Mouse (Mus musculus): ENCODE measurements around the gene Hoxb3. TPM values are rescaled to one million over a fixed set of nuclear protein-coding genes. Genes with fewer than 3 reads are reported as not detected.

Gene Hoxb3
- not detected for total RNA-seq (2021)
- long read RNA-seq, experiment 1 = 0 reads
- long read RNA-seq, experiment 2 = 0 reads

DNA sequence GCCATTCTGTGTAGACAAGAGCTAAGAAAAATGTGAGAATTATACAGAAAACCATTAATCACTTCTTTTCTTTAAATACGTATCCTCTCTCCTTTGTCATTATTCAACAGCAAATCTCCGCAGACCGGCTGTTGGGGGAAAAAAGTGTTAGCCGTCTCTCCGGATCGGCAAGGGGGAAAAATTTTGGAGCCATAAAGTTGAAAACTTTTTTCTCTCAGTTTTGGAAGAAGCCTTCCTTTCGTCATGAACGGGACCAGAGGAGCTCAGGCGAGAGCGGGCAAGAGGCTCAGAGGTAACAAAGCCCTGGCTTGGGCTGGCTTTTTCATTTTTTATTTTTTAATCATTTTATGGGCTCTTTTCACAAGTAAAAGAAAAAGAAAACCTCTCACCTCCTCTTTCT is at the start of gene Hoxb3:
Hoxb3 (plus strand) TSS at position 173 of the 400 bp plus-strand sequence.
- DNase-seq (ENCODE audit: low spot score in 2 of 2) = no peak

DNA sequence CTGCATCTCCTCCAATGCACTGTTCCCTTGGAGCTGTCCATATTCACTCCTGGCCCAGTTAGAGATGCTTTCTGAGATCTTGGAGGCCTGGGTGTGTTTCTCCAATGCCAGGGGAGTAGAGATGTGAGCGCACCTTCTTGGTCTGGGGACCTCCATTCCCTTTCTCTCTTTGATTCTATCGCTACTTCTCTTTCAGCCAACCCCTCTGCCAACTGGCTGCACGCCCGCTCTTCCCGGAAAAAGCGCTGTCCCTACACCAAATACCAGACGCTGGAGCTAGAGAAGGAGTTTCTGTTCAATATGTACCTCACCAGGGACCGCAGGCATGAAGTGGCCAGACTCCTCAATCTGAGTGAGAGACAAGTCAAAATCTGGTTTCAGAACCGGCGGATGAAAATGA is 48.7 kb upstream of the Hoxb3 start:
- DNase-seq (ENCODE audit: low spot score in 2 of 2) = no peak

DNA sequence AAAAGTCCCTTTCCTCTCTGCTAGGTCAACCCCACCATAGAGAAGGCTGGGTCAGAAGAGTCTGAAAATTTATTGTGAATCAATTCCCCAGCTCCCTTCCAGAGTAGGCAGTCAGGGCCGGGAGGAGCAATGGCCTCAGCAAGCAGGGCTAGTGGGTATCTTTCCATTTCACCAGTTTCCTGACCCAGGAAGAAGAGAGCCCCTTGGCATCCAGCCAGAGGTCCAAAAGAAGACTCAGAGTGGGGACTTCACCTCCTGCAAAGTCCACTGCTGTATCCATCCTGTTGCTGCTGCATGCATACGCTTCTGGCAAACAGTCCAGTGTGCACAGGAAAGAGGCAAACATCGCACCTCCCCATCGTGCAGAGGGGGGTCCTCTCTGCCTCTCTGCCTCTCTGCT is 47.2 kb upstream of the Hoxb3 start:
- DNase-seq (ENCODE audit: low spot score in 2 of 2) = no peak

DNA sequence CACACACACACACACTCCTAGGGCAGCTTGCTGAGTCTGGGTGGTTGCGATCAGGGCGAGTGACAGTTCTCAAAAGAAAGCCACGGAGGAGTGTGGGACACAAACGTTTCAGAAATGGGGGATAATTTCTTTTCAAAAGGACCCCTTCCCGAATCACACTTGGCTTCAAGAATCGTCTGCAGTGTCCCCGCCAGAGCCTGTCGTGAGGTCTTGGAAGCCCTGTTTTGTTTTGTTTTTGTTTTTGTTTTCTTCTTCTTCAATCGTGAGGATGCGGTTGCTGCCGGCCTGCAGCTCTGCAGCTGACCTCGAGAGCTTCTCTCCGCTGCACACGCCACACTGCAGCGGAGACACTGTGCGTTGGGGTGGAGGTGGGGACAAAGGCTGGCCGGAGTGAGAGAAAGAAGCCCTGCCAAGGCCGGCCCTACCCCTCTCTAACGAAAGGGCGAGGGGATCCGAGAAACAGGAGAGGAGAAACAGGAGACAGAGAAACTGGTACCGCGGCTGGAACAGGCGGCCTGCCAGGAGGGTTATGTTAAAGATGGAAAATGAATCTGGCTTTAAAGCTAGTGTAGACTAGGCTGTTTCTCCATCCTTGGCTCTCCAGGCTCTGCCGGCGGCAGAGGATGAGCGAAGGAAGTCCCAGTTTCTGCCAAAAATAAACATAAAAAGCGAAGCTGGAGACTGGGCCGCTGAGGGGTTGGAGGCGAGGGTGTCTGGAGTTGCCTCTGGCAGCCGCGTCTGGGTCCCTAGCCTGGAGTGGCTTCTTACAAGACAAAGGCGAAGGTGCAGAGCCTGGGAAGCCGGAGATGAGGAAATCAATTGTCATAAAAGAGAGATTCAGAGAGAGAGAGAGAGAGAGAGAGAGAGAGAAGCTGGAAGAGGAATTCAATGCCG is 45.7 kb upstream of the Hoxb3 start:
- DNase-seq (ENCODE audit: low spot score in 2 of 2) = no peak

DNA sequence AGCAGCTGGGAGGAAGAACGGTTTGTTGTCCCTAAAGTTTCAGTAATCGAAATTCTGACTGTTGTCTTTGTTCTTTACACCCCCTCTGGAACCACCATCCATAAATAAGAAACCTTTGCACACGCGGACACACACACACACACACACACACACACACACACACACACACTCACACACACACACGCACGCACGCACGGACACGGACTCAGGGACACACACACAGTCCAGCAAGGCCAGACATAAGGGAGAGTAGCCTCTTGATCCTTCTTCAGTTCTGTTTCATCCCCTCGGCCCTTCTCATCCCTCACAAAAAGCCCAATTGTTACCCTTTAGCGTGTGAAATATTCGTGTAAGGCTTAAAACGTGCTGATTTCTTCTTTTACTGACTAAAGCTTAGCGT is 44.8 kb upstream of the Hoxb3 start:
- no peak for DNase-seq (ENCODE audit: low spot score in 2 of 2)

DNA sequence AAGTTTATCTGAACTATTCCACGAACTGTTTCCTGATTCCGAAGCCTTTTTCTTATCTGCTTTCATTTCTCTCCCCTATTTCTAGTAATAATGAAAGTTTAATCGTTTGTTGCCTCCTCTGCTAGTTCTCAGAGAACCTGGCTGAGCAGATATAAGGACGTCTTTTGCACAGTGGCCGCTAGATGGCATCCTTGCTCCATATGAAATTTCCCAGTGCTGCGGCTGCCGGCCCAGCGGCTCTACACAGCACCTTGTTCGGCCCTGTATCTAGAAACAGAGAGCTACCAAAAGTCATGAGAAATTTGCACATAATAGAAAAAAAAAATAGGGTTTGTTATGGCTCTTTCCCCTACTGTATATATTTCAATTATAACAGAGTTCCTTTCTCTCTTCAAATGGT is 44.4 kb upstream of the Hoxb3 start:
- peak; percentile 74 to 88 for DNase-seq (ENCODE audit: low spot score in 2 of 2)

DNA sequence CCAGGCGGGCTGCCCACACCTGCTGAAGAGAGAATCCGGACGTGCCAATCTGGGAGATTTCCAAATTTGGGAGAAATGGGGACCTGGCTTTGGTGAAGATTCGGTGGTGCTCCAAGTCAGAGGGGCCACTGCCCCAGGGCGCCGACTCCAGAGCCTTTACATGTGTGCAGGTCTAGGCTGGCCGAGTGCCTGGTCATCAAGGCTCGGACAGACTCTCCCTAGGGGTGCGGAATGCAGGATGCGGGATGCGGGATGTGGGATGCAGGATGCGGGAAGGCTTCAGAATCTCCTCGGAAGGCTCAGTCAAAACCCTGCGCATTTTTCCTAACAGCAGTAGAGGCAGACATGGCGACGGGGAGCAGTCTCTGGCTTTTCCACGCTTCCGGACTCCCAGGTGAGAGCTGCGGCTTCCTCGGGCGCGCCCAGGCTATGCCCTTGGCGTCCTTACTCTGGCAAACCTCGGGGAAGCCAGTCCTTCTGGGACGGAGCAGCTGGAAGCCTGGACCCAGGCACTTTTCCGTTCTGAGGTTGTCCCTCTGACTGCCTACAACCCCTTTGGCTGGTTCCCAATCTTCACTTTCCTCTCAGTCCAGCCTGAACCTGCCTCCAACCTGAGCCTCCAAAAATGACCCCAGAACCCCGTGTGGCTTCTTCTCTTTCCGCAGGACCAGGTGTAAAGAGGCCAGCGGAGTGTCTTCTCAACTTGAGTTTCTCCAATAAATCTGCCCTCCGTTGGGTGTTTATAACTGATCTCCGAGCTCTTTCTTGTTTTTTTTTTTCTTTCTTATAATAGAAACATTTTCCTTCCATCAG is 43.5 kb upstream of the Hoxb3 start:
- DNase-seq (ENCODE audit: low spot score in 2 of 2) = no peak

DNA sequence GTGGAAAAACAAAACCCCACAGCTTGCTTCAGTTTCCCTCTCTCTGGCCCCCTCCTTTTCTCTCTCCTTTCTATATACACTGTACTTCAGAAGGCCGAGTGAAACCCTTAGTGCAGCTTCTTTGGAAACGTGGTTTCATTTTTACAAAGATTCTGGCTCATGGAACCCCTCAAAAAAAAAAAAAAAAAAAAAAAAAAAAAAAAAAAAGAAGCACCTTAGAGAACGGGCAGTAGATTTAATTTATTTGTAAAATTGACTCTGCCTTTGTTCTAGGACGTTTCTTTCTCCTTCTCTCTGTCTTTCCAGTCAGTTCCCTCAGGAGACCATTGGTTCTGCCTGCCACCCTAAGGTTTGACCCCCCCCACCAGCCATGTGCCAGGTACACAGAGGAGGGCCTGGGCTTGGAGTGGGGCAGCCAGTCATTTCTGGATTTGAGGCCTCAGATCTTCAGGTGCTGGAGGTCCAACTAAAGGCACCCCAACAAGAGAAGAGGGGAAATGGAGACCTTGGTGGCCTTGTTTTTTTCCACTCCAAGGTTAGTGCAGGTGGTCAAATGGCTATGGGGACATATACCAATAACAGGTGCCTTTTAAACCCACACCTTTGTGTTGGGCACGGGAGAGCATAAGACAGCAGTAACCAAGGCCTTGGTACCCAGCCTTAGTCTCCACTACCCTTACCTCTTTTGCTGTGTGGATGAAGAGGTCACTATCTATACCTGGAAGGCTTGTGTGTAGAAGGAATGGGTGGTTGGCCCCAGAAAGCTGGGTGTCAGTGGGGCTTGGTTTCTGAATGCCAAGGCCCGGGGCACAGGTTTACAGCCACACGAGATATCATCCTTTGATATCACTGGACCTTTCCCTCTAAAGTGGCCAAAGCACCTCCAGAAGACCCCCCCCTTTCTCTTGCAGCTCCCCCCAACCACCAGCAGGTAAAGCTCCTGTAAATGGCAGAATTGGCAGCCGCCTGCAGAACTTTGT is 42.4 kb upstream of the Hoxb3 start:
- no peak for DNase-seq (ENCODE audit: low spot score in 2 of 2)

DNA sequence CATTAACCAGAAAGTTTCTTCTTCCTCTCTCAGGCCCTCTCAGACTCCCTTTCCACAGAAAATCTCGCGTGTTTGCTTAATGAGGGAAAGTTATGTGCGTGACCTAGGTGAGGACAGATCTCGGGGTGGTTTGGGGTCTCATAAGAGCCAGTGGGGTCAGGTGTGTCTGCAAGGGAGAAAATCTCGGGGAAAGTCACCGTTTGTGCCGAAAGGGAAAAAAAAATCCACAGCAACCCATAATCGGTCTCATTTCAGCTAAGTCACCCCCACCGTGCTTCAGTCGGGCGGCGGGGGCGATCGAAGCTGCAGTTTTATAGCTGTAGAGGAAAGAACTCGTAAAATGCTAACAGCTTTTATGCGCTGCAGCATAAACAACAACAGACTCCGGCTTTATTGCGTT is 41.7 kb upstream of the Hoxb3 start:
- DNase-seq (ENCODE audit: low spot score in 2 of 2) = no peak

DNA sequence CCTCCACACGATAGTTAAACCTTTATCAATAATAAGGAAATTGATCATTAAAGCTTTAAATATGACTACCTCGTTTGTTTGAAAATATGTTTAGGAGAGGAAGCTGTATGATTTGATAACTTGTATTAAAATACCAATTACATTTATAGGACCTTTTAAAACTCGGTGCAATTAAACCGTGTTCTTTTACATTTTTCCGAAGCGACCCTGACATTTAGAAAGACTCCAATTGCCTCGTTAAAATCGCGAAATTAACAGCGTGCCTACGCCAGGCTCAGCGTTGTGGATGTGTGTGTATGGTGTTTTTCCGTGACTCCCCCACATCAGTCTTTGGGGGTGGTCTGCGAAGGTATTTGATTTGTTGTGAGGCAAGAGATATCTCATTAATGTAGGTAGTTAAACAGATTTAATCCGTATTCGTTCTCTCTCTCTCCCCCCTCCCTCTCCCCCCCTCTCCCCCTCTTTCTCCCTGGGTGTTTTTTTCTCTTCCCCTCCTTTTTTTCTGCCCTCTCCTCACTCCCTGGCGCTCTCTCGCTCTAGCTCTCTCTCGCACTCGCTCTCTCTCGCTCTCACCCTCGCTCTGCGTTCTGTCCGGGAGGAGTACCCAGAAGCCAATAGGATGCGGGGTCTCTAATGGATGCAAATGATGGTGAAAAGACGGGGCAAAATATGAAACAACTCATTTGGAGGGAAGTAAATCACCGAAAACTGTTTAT is 41.1 kb upstream of the Hoxb3 start, which contains the start of gene Hoxb8:
Hoxb8 (plus strand) TSS at position 51 of the 716 bp plus-strand sequence.
- no peak for DNase-seq (ENCODE audit: low spot score in 2 of 2)

DNA sequence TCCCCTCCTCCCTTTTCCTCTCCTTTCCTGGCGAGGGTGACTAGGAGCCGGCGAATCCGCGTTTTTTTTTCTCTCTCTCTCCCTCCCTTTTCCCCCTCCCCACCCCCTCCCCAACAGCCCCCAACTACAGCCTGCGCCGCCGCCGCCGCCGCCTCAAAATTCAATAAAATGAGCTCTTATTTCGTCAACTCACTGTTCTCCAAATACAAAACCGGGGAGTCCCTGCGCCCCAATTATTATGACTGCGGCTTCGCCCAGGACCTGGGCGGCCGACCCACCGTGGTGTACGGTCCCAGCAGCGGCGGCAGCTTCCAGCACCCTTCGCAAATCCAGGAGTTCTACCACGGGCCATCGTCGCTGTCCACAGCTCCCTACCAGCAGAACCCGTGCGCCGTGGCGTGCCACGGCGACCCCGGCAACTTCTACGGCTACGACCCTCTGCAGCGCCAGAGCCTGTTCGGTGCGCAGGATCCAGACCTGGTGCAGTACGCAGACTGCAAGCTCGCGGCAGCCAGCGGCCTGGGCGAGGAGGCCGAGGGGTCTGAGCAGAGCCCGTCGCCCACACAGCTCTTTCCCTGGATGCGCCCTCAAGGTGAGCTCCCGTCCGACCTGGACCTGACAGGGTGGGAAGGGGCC is 40.2 kb upstream of the Hoxb3 start:
- DNase-seq (ENCODE audit: low spot score in 2 of 2) = no peak

DNA sequence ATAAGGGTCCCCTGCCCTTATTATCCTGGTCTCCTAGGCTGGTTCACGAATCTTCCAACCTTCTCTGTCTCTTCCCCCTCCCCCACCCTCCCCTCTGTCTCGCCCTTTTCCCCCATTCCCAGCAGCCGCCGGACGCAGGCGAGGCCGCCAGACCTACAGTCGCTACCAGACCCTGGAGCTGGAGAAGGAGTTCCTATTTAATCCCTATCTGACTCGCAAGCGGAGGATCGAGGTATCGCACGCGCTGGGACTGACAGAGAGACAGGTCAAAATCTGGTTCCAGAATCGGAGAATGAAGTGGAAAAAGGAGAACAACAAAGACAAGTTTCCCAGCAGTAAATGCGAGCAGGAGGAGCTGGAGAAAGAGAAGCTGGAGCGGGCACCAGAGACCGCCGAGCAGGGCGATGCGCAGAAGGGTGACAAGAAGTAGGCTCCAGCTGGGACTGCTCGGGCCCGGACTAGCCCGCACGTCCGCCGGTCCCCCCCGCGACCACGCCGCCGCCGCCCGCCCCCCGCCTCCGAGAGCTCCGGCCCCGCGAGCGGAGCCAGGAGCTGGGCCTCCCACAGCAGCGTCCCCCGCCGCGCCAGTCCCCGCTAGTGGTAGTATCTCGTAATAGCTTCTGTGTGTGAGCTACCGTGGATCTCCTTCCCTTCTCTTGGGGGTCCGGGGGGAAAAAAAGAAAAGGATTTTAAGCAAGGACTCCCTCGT is 38.9 kb upstream of the Hoxb3 start:
- DNase-seq (ENCODE audit: low spot score in 2 of 2) = no peak

DNA sequence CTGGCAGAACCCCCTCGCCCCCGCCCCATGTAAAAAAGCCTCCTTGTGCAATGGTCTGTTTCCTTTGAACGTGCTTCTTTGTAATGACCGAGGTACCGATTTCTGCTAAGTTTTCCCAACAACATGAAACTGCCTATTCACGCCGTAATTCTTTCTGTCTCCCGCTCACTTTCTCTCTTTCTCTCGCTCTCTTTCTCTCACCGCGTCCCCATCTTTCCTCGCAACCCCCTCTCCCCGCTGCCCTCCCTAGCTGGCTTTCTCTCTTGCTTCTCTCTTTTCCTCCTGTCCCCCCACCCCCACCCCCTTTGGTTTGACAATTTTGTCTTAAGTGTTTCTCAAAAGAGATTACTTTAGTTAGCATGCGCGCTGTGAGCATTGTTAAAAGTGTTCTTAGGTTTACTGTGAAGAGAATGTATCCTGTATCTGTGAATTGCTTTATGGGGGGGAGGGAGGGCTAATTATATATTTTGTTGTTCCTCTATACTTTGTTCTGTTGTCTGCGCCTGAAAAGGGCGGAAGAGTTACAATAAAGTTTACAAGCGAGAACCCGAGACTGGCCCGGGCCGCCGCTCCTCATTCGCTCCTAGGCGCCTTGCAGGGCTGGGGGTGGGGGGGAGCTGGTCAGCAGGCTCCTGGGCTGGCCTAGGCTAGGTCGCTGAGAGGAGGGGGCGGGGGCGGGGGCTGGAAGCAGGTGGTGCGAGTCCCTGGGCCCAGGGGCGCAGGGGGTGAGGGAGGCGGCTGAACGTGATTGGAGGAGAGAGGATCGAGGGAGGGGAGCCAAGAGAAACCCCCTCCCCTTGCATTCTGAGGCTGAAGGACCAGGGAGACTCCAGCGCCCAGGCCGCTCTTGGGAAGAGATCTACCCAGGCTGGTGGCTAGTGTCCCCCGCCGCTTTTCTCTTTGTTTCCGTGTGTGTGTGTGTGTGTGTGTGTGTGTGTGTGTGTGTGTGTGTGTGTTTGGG is 38.1 kb upstream of the Hoxb3 start:
- no peak for DNase-seq (ENCODE audit: low spot score in 2 of 2)

DNA sequence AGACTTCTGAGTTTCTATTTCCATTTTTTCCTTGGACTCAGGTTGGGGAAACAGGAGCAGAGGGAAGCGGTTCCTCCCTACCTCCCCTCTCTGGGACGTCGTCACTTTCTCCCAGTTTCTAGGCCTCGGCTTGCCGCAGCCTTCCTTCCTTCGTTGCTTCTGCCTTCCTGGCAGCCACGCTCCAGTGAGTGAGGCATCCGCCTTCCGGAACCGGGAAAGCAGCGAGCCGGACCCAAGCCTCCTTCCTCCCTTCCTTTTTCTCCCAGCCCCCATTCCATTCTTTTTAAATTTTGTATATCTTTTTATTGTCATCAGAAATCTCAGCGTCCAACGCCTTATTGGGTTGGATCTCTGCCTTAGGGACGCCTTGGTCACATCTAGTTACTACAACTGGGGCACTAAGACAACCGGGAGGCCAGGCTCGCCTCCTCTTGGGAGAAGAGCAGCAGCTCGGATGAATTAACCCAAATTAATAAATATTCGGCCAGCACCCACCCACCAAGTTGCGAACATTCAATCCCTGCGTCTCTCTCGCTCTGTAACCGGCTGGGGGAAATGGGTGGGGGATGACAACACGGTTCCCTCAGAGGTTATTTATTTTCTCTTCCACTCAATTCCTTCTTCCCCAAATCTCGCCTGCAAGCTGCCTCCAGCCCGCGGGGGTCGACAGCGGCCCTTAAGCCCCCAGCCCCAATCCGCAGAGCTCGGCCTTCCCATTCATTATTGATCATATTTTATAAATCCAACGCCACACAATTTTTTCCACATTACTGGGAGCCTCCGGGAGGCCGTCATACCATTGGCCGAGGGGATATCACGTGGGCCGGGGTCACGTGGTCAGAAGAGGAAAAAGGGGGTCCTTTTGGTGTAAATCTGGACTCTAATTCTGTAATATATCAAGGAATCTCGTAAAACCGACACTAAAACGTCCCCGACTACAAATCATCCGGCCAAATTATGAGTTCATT is 37.1 kb upstream of the Hoxb3 start, which contains the start of gene Hoxb7:
Hoxb7 (plus strand) TSS at position 853 of the 968 bp plus-strand sequence.
- DNase-seq (ENCODE audit: low spot score in 2 of 2) = no peak

DNA sequence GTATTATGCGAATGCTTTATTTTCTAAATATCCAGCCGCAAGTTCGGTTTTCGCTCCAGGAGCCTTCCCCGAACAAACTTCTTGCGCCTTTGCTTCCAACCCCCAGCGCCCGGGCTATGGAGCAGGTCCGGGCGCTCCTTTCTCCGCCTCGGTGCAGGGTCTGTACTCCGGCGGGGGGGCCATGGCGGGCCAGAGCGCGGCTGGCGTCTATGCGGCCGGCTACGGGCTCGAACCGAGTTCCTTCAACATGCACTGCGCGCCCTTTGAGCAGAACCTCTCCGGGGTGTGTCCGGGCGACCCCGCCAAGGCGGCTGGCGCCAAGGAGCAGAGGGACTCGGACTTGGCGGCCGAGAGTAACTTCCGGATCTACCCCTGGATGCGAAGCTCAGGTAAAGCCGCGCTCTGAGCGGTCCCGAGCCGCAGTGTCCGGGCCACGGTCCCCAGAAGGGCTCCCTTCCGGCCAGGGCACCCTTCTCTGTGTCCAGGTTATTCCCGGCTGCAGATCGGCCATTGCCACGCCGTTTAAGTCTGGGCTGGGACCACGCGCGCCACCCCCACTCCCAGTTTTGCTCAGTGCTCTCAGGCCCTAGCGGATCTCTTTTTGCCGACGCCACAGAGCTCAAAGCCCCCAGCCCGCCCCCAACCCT is 36.3 kb upstream of the Hoxb3 start:
- DNase-seq (ENCODE audit: low spot score in 2 of 2) = no peak

DNA sequence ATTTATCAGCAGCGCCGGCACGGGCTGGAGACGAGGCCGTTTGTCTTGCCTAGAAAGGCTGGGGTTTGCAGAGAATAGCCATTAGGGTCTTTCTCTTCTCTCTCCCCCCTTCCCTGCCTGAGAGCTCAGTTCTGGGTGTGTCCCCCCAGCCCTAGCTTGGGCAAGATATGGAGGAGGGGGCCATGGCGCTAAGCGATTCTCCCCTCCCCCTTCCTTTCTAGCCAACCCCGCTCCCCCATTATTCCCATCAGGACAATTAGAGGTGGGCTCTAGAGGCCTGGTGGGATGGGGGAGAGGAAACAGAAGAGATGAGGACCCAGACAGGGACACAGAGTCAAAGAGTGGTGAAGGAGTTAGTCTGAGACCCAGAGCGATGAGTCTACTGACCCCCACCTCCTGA is 35.7 kb upstream of the Hoxb3 start:
- no peak for DNase-seq (ENCODE audit: low spot score in 2 of 2)

Data from layer of hippocampus, postnatal 14 days (tissue).